Mouse (Mus musculus) brain, embryonic 14.5 days (tissue): ENCODE measurements around the gene Bora. TPM values are rescaled to one million over a fixed set of nuclear protein-coding genes. Genes with fewer than 3 reads are reported as not detected.

ENCODE experiments used
- DNase-seq: peaks from one replicate; pipeline ENCODE4 v3.0.0-alpha.2; 2011; ENCODE audit warnings: low read depth
- CTCF ChIP-seq: fragments of 200-500 bp; IDR thresholded peaks from 2 replicates; pipeline ENCODE4 v1.5.1; 2012; ENCODE audit warnings: inconsistent platforms, mild to moderate bottlenecking, moderate library complexity, borderline replicate concordance; ENCODE audit not compliant: insufficient read depth, insufficient read length; ENCODE audit errors: extremely low read depth
- POLR2A ChIP-seq: fragments of 200-500 bp; IDR thresholded peaks from 2 replicates; pipeline ENCODE4 v1.6.1; 2012; ENCODE audit warnings: mild to moderate bottlenecking, inconsistent platforms, borderline replicate concordance; ENCODE audit not compliant: poor library complexity, insufficient read depth, insufficient read length, severe bottlenecking; ENCODE audit errors: extremely low read depth
- polyA plus RNA-seq: library from polyadenylated mRNA; depleted of rRNA; stranded (reverse); fragments of >200 nt; gene quantifications from 2 replicates; pipeline ENCODE4 v1.2.3, GENCODE M21; 2012; rRNA removed

Gene Bora
- polyA plus RNA-seq, 1 experiment = 9.8 TPM

DNA sequence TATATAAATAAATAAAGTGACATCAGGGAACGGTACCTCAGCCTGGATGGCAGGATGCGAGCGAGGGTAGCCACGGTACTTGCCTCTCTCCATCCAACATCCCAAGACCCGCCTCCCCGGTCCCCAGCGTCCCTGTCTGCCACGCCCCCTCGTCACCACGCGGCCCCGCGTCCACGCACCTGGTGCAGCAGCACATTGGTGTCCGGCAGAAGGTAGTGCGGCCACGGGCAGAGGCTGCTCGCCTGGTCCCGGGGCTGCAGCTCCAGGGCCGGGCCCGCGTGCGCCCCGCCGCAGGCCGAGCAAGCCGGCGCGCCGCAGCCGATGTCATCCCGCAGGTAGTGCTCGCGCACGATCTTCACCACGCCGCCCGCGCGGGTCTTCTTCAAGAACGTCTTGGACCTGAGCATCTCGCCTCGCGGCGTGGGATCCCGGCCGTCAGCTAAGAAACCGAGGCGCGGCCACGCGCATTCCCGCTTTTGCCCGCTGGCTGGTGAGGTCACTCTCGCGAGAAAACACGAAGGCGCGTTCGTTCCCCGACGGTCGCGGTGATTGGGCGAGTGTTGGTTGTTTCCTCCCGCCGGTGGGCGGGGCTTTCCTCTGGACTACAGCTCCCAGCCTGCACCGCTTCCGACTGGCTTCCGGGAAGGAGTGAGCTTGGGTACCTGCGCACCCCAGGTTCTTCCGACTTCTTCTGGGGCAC is 53.4 kb downstream of the Bora start, which contains the start of the genes Pibf1 and Dis3:
Gene Pibf1 (plus strand): TSS at position 158 of the 700 bp plus-strand sequence.
Gene Dis3 (minus strand): TSS at position 504 of the 700 bp plus-strand sequence.
- peak; percentile 99 for DNase-seq
- no peak for TF ChIP-seq CTCF
- TF ChIP-seq POLR2A = peak; percentile 50; the same call in 1 of the 2 replicates

GRCm38 (mm10) chr14:99099967-99100587 is 54.1 kb downstream of the Bora start:
- TF ChIP-seq CTCF = no peak
- no peak for TF ChIP-seq POLR2A
- no peak for DNase-seq

- no peak for DNase-seq
- TF ChIP-seq POLR2A = no peak
Observed at GRCm38 (mm10) chr14:99103050-99103449, 57.0 kb downstream of the Bora start.

- no peak for TF ChIP-seq CTCF
- TF ChIP-seq POLR2A = no peak
- DNase-seq = no peak
Observed at GRCm38 (mm10) chr14:99104542-99105123, 58.6 kb downstream of the Bora start.

- DNase-seq = no peak
- no peak for TF ChIP-seq POLR2A
- TF ChIP-seq CTCF = no peak
Observed at GRCm38 (mm10) chr14:99106671-99107070, 60.6 kb downstream of the Bora start.

- TF ChIP-seq CTCF = no peak
- no peak for TF ChIP-seq POLR2A
- no peak for DNase-seq
Observed at GRCm38 (mm10) chr14:99107631-99108187, 61.7 kb downstream of the Bora start.

DNA sequence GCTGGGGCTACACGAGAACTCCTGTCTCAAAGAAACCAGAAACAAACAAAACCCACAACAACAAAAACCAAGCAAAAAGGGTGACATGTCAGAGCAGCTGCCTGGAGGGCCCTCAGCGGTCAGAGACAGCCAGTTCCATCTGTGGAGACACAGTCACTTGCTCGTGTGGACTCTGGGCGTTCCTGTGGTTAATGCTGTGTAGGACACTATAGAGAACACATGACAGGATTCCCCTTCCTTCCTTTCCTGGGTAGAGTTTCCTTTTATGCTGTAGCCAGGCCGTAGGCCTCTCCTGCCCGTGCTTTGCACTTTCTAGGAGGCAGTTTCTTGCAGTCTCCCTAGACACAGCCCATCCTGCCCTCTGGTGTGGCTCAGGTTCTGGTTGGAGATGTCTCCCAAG is 62.7 kb downstream of the Bora start:
- TF ChIP-seq POLR2A (no peak), CTCF (no peak)
- DNase-seq = no peak

DNA sequence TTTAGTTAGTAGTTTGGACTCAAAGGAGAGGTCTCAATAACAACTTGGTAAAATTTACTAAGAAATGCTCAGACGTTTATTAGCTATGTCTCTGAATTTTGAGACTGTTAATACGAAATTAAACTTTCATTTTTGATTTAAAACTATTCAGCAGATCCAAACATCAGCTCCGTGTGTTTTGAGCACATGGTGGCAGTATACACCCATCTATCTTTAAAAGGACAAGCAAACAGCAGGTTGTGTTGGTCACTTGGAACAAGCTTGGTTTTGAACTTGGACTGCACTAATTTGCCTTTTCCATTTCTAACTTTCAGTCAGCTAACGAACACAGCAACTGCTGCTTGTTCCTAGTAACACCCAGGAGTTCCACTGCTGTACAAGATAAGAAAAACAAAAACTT is 71.6 kb downstream of the Bora start:
- peak; percentile 47 for DNase-seq
- no peak for TF ChIP-seq POLR2A
- TF ChIP-seq CTCF = peak; percentile 13; the same call in 1 of the 2 replicates

GRCm38 (mm10) chr14:99121584-99122339 is 75.7 kb downstream of the Bora start:
- no peak for DNase-seq
- TF ChIP-seq POLR2A (no peak), CTCF (no peak)

- no peak for TF ChIP-seq CTCF
- no peak for TF ChIP-seq POLR2A
- DNase-seq = no peak
Observed at GRCm38 (mm10) chr14:99124076-99124475, 78.1 kb downstream of the Bora start.

Other genes starting within 250 kb of the Bora start
- gene Rpl36a-ps1, start 51.9 kb upstream of the Bora start, polyA plus RNA-seq = 2.0 and 2.6 TPM in 2 replicates
- gene Mzt1, start 88 bp upstream of the Bora start, polyA plus RNA-seq = 72.8 and 77.9 TPM in 2 replicates
- gene Pibf1, start 53.2 kb downstream of the Bora start, polyA plus RNA-seq = 8.5 and 10.1 TPM in 2 replicates
- 22.0 and 23.3 TPM in 2 replicates for gene Dis3, start 53.5 kb downstream of the Bora start, polyA plus RNA-seq